Comparison of ENCODE assay signal across 7 mouse cellular contexts in genomic region chr10:79925785-79926490, GRCm38 (mm10). TPM values are rescaled to one million over a fixed set of nuclear protein-coding genes. Genes with fewer than 3 reads are reported as not detected.
DNase-seq lines count a peak whose midpoint lies in the region; ATAC-seq and TF ChIP-seq lines count a peak whose summit lies in the region.

No protein-coding gene starts in this region.

- peak overlapping the region; percentile 96 for H3K9ac ChIP-seq in lung, embryonic 16.5 days (ENCODE audit: low read length)
- peak overlapping the region; percentile 80 for H3K9ac ChIP-seq in hindbrain, embryonic 16.5 days (ENCODE audit: low read depth, low read length)

- peaks cover 4% of the 10 kb centered on the region for H3K79me2 ChIP-seq in myocyte (ENCODE audit: control insufficient read depth, insufficient read depth)

- H3K27me3 ChIP-seq in lung, embryonic 16.5 days (ENCODE audit: control insufficient read depth, insufficient read depth, low read depth, low read length), result peaks cover 23% of the 10 kb centered on the region
- peaks cover 23% of the 10 kb centered on the region for H3K27me3 ChIP-seq in hindbrain, embryonic 16.5 days (replicated peaks; ENCODE audit: control insufficient read depth, insufficient read depth, low read length)
- peaks cover 9% of the 10 kb centered on the region for H3K27me3 ChIP-seq in myocyte (ENCODE audit: control insufficient read depth, insufficient read depth, insufficient read length)

- no peaks in the 10 kb centered on the region for H3K9me3 ChIP-seq in lung, embryonic 16.5 days (ENCODE audit: control insufficient read depth, low read length)
- no peaks in the 10 kb centered on the region for H3K9me3 ChIP-seq in hindbrain, embryonic 16.5 days (ENCODE audit: control insufficient read depth, low read length)

- no peak for ATAC-seq in lung, embryonic 16.5 days (ENCODE audit: low read depth)
- 0 out of 2 replicates have a peak, but pooled peaks have one; percentile 0 for ATAC-seq in hindbrain, embryonic 16.5 days

- no peak for TF ChIP-seq POLR2A in cortical plate, adult 2 months (IDR thresholded peaks at IDR 0.05; ENCODE audit: extremely low read depth, insufficient read depth, low read length)
- no peak for TF ChIP-seq POLR2A in myocyte (IDR thresholded peaks at IDR 0.05; ENCODE audit: insufficient read length, low read depth)

- no peak for DNase-seq in lung, postnatal 10 days
- DNase-seq in embryo, embryonic 10.5 days (ENCODE audit: low spot score), result no peak
- no peak for DNase-seq in adrenal gland, adult 18-20 months (ENCODE audit: low spot score in 2 of 2)

- H3K27ac ChIP-seq in lung, embryonic 16.5 days (ENCODE audit: low read length), result peak overlapping the region; percentile 69
- no peak overlapping the region for H3K27ac ChIP-seq in cortical plate, adult 2 months (ENCODE audit: insufficient read depth, low read length)
- peak overlapping the region; percentile 84; the same call in 1 of the 2 replicates for H3K27ac ChIP-seq in hindbrain, embryonic 16.5 days (ENCODE audit: low read depth, low read length)

- peaks cover 30% of the 10 kb centered on the region for H3K4me1 ChIP-seq in lung, embryonic 16.5 days (replicated peaks; ENCODE audit: control insufficient read depth, insufficient read depth, low read length)
- no peaks in the 10 kb centered on the region for H3K4me1 ChIP-seq in cortical plate, adult 2 months (ENCODE audit: control insufficient read depth, insufficient read depth, low read length)
- H3K4me1 ChIP-seq in hindbrain, embryonic 16.5 days (ENCODE audit: control insufficient read depth, insufficient read depth, low read depth, low read length), result peaks cover 39% of the 10 kb centered on the region

- H3K36me3 ChIP-seq in lung, embryonic 16.5 days (ENCODE audit: control insufficient read depth, insufficient read depth, low read length), result 0 out of 2 replicates have a peak, but pooled peaks cover 2% of the 10 kb centered on the region
- H3K36me3 ChIP-seq in hindbrain, embryonic 16.5 days (ENCODE audit: control insufficient read depth, insufficient read depth, low read length), result no peaks in the 10 kb centered on the region
- H3K36me3 ChIP-seq in myocyte (ENCODE audit: control insufficient read depth, insufficient read depth), result no peaks in the 10 kb centered on the region

- peak overlapping the region; percentile 92 for H3K4me3 ChIP-seq in lung, embryonic 16.5 days (ENCODE audit: low read length)
- peak overlapping the region; percentile 80 for H3K4me3 ChIP-seq in cortical plate, adult 2 months (ENCODE audit: insufficient read depth, low read length)
- H3K4me3 ChIP-seq in hindbrain, embryonic 16.5 days (ENCODE audit: low read length), result peak overlapping the region; percentile 71
- peak overlapping the region; percentile 96 for H3K4me3 ChIP-seq in myocyte

- no peak for TF ChIP-seq CTCF in cortical plate, adult 2 months (IDR thresholded peaks at IDR 0.05; ENCODE audit: extremely low read depth, insufficient read depth, low read length)

- H3K4me2 ChIP-seq in lung, embryonic 16.5 days (ENCODE audit: low read depth, low read length), result peak overlapping the region; percentile 95
- H3K4me2 ChIP-seq in hindbrain, embryonic 16.5 days (ENCODE audit: low read length), result peak overlapping the region; percentile 98
- H3K4me2 ChIP-seq in myocyte (ENCODE audit: low read depth), result peak overlapping the region; percentile 99

- no peak overlapping the region for H3ac ChIP-seq in myocyte (ENCODE audit: control insufficient read depth, insufficient read length)

- 6% methylated on average over 14 of the region's 15 CpGs for WGBS in lung, embryonic 16.5 days
- 9% methylated on average over 15 of the region's 15 CpGs for WGBS in hindbrain, embryonic 16.5 days

TF ChIP-seq in myocyte, 11 proteins besides CTCF, POLR2A, EP300 and RAD21:
- TF ChIP-seq MYOG (IDR thresholded peaks at IDR 0.05; ENCODE audit: control insufficient read depth in 1 of 3, insufficient read depth in 1 of 3, insufficient read length in 2 of 3, low read depth in 2 of 3) (no peak), MAX (IDR thresholded peaks at IDR 0.05; ENCODE audit: low read depth) (no peak), MYOD1 (IDR thresholded peaks at IDR 0.05; ENCODE audit: control insufficient read depth in 1 of 3, insufficient read length in 2 of 3, low read depth in 2 of 3) (no peak), TCF3 (IDR thresholded peaks at IDR 0.05; ENCODE audit: insufficient read length, low read depth) (no peak), REST (IDR thresholded peaks at IDR 0.05; ENCODE audit: insufficient read depth, insufficient read length) (no peak), CEBPB (IDR thresholded peaks at IDR 0.05; ENCODE audit: insufficient read depth, poor library complexity, severe bottlenecking) (no peak), USF1 (IDR thresholded peaks at IDR 0.05; ENCODE audit: low read depth) (no peak), E2F4 (IDR thresholded peaks at IDR 0.05; ENCODE audit: insufficient read depth) (no peak), SRF (IDR thresholded peaks at IDR 0.05; ENCODE audit: control insufficient read depth, insufficient read length, low read depth) (no peak), TCF12 (IDR thresholded peaks at IDR 0.05; ENCODE audit: insufficient read depth, poor library complexity, severe bottlenecking) (no peak), POLR2AphosphoS2 (IDR thresholded peaks at IDR 0.05; ENCODE audit: insufficient read length, low read depth) (no peak)

RNA-seq across cellular contexts. Expression of gene Arid3a, which starts 0.9 kb away (rescaled TPM):
- 4.1 and 4.8 TPM in 2 replicates for polyA plus RNA-seq in lung, embryonic 16.5 days (2015; fragmentation: Nextera tagmentation; extraction: Ambion mirVana)
- polyA plus RNA-seq in cortical plate, adult 2 months (2012; rRNA removed), result 3.1 and 3.2 TPM in 2 replicates
- 1.6 and 1.7 TPM in 2 replicates for polyA plus RNA-seq in hindbrain, embryonic 16.5 days (2015; fragmentation: Nextera tagmentation; extraction: Ambion mirVana)
- polyA plus RNA-seq in myocyte (2012; fragmentation: generic; extraction: Trizol), result 1.2 TPM
- 1 to 10 TPM; 3.6 to 4.3 TPM for total RNA-seq in adrenal gland, adult 18-20 months (2021)

RNA-seq across cellular contexts. Expression of gene R3hdm4, which starts 4.9 kb away (rescaled TPM):
- polyA plus RNA-seq in lung, embryonic 16.5 days (2015; fragmentation: Nextera tagmentation; extraction: Ambion mirVana), result 151 and 155 TPM in 2 replicates
- polyA plus RNA-seq in cortical plate, adult 2 months (2012; rRNA removed), result 425 TPM in 2 replicates
- polyA plus RNA-seq in hindbrain, embryonic 16.5 days (2015; fragmentation: Nextera tagmentation; extraction: Ambion mirVana), result 293 and 300 TPM in 2 replicates
- polyA plus RNA-seq in myocyte (2012; fragmentation: generic; extraction: Trizol), result 69.0 TPM
- total RNA-seq in adrenal gland, adult 18-20 months (2021), result 100 to 1,000 TPM in 1 of 2 experiments, 10 to 100 TPM in 1; 92.0 to 107 TPM

RNA-seq across cellular contexts. Expression of gene Kiss1r, which starts 9.2 kb away (rescaled TPM):
- 1.0 and 1.1 TPM in 2 replicates for polyA plus RNA-seq in lung, embryonic 16.5 days (2015; fragmentation: Nextera tagmentation; extraction: Ambion mirVana)
- 12.1 and 12.5 TPM in 2 replicates for polyA plus RNA-seq in cortical plate, adult 2 months (2012; rRNA removed)
- polyA plus RNA-seq in hindbrain, embryonic 16.5 days (2015; fragmentation: Nextera tagmentation; extraction: Ambion mirVana), result 3.1 and 3.7 TPM in 2 replicates
- polyA plus RNA-seq in myocyte (2012; fragmentation: generic; extraction: Trizol), result 0.59 TPM
- total RNA-seq in adrenal gland, adult 18-20 months (2021), result 1 to 10 TPM; 1.0 to 2.2 TPM

RNA-seq across cellular contexts. Expression of gene Gm26602, which starts 15.3 kb away (rescaled TPM):
- 12.8 TPM in 1 of 2 replicates, not detected in the other for polyA plus RNA-seq in lung, embryonic 16.5 days (2015; fragmentation: Nextera tagmentation; extraction: Ambion mirVana)
- not detected in 2 replicates for polyA plus RNA-seq in cortical plate, adult 2 months (2012; rRNA removed)
- polyA plus RNA-seq in hindbrain, embryonic 16.5 days (2015; fragmentation: Nextera tagmentation; extraction: Ambion mirVana), result 1.4 and 18.3 TPM in 2 replicates
- polyA plus RNA-seq in myocyte (2012; fragmentation: generic; extraction: Trizol), result not detected
- not detected for total RNA-seq in adrenal gland, adult 18-20 months (2021)

RNA-seq across cellular contexts. Expression of gene Med16, which starts 17.2 kb away (rescaled TPM):
- 48.3 and 51.2 TPM in 2 replicates for polyA plus RNA-seq in lung, embryonic 16.5 days (2015; fragmentation: Nextera tagmentation; extraction: Ambion mirVana)
- polyA plus RNA-seq in cortical plate, adult 2 months (2012; rRNA removed), result 64.8 and 68.2 TPM in 2 replicates
- polyA plus RNA-seq in hindbrain, embryonic 16.5 days (2015; fragmentation: Nextera tagmentation; extraction: Ambion mirVana), result 48.2 and 53.8 TPM in 2 replicates
- 31.4 TPM for polyA plus RNA-seq in myocyte (2012; fragmentation: generic; extraction: Trizol)
- 10 to 100 TPM; 32.7 to 40.7 TPM for total RNA-seq in adrenal gland, adult 18-20 months (2021)
